Mouse (Mus musculus): ENCODE results near the gene Gsdma. TPM values are rescaled to one million over a fixed set of nuclear protein-coding genes. Genes with fewer than 3 reads are reported as not detected.

Gsdma gene
- polyA plus RNA-seq, 1 experiment from 2014 or later = not detected

GRCm38 (mm10) chr11:98702323-98702722 is 38.2 kb downstream of the Gsdma start:
- Histone ChIP-seq H3K9me3 (ENCODE audit: low read length) (no peaks in the 10 kb centered on the region), H3K4me3 (ENCODE audit: low read depth, low read length) (no peak overlapping the region), H3K27me3 (ENCODE audit: insufficient read depth, low read length) (no peaks in the 10 kb centered on the region), H3K4me2 (ENCODE audit: low read depth, low read length) (no peak overlapping the region), H3K36me3 (replicated peaks; ENCODE audit: insufficient read depth, low read length) (peaks cover 25% of the 10 kb centered on the region), H3K27ac (ENCODE audit: low read depth) (no peak overlapping the region), H3K4me1 (ENCODE audit: insufficient read depth) (peaks cover under 1% of the 10 kb centered on the region), H3K9ac (replicated peaks) (no peak overlapping the region)
- WGBS (ENCODE audit: insufficient replicate concordance) = 68% methylated on average over 5 of the region's 5 CpGs
- no peak for DNase-seq
- TF ChIP-seq CTCF (IDR thresholded peaks at IDR 0.05; ENCODE audit: low read depth) (no peak), EP300 (IDR thresholded peaks at IDR 0.05; ENCODE audit: low read depth) (no peak)
- no peak for ATAC-seq

GRCm38 (mm10) chr11:98705021-98705420 is 40.9 kb downstream of the Gsdma start:
- no peak overlapping the region for H3K27ac ChIP-seq (ENCODE audit: low read depth)
- H3K9ac ChIP-seq (replicated peaks) = no peak overlapping the region
- WGBS (ENCODE audit: insufficient replicate concordance) = 76% methylated on average over 10 of the region's 10 CpGs
- peaks cover 25% of the 10 kb centered on the region for H3K4me1 ChIP-seq (ENCODE audit: insufficient read depth)
- H3K27me3 ChIP-seq (ENCODE audit: insufficient read depth, low read length) = no peaks in the 10 kb centered on the region
- DNase-seq (no peak), ATAC-seq (no peak)
- no peaks in the 10 kb centered on the region for H3K9me3 ChIP-seq (ENCODE audit: low read length)
- no peak for TF ChIP-seq EP300 (IDR thresholded peaks at IDR 0.05; ENCODE audit: low read depth)
- no peak for TF ChIP-seq CTCF (IDR thresholded peaks at IDR 0.05; ENCODE audit: low read depth)
- H3K4me3 ChIP-seq (ENCODE audit: low read depth, low read length) = no peak overlapping the region
- no peak overlapping the region for H3K4me2 ChIP-seq (ENCODE audit: low read depth, low read length)
- H3K36me3 ChIP-seq (replicated peaks; ENCODE audit: insufficient read depth, low read length) = peaks cover 29% of the 10 kb centered on the region

- peak overlapping the region; percentile 79 for H3K27ac ChIP-seq (ENCODE audit: low read depth)
- H3K4me1 ChIP-seq (ENCODE audit: insufficient read depth) = peaks cover 35% of the 10 kb centered on the region
- H3K9me3 ChIP-seq (ENCODE audit: low read length) = no peaks in the 10 kb centered on the region
- no peak for TF ChIP-seq EP300 (IDR thresholded peaks at IDR 0.05; ENCODE audit: low read depth)
- no peak for TF ChIP-seq CTCF (IDR thresholded peaks at IDR 0.05; ENCODE audit: low read depth)
- no peak overlapping the region for H3K4me3 ChIP-seq (ENCODE audit: low read depth, low read length)
- ATAC-seq (peak; percentile 14; the same call in 1 of the 2 replicates), DNase-seq (peak; percentile 46)
- H3K4me2 ChIP-seq (ENCODE audit: low read depth, low read length) = no peak overlapping the region
- no peak overlapping the region; the same call in 1 of the 2 replicates for H3K9ac ChIP-seq (replicated peaks)
- peaks cover 29% of the 10 kb centered on the region for H3K36me3 ChIP-seq (replicated peaks; ENCODE audit: insufficient read depth, low read length)
- 81% methylated on average over 22 of the region's 22 CpGs for WGBS (ENCODE audit: insufficient replicate concordance)
- H3K27me3 ChIP-seq (ENCODE audit: insufficient read depth, low read length) = no peaks in the 10 kb centered on the region
These were observed 43.5 kb downstream of the Gsdma start for GRCm38 (mm10) chr11:98707401-98708281.

- peak; percentile 66 for ATAC-seq
- no peak overlapping the region for H3K4me3 ChIP-seq (ENCODE audit: low read depth, low read length)
- peak overlapping the region; percentile 4 for H3K4me2 ChIP-seq (ENCODE audit: low read depth, low read length)
- H3K4me1 ChIP-seq (ENCODE audit: insufficient read depth) = peaks cover 35% of the 10 kb centered on the region
- TF ChIP-seq EP300 (IDR thresholded peaks at IDR 0.05; ENCODE audit: low read depth) = peak; percentile 28; the same call in 1 of the 2 replicates
- no peak for TF ChIP-seq CTCF (IDR thresholded peaks at IDR 0.05; ENCODE audit: low read depth)
- WGBS (ENCODE audit: insufficient replicate concordance) = 49% methylated on average over 19 of the region's 19 CpGs
- H3K9ac ChIP-seq (replicated peaks) = no peak overlapping the region; the same call in 1 of the 2 replicates
- H3K27me3 ChIP-seq (ENCODE audit: insufficient read depth, low read length) = no peaks in the 10 kb centered on the region
- peaks cover 37% of the 10 kb centered on the region for H3K36me3 ChIP-seq (replicated peaks; ENCODE audit: insufficient read depth, low read length)
- DNase-seq = no peak
- H3K27ac ChIP-seq (ENCODE audit: low read depth) = peak overlapping the region; percentile 79
- no peaks in the 10 kb centered on the region for H3K9me3 ChIP-seq (ENCODE audit: low read length)
These were observed 44.3 kb downstream of the Gsdma start for GRCm38 (mm10) chr11:98708282-98708956.

GRCm38 (mm10) chr11:98709001-98709741 is 45.0 kb downstream of the Gsdma start:
- DNase-seq (peak; percentile 49), ATAC-seq (peak; percentile 41; the same call in 1 of the 2 replicates)
- no peaks in the 10 kb centered on the region for H3K27me3 ChIP-seq (ENCODE audit: insufficient read depth, low read length)
- TF ChIP-seq CTCF (IDR thresholded peaks at IDR 0.05; ENCODE audit: low read depth) = no peak
- no peak for TF ChIP-seq EP300 (IDR thresholded peaks at IDR 0.05; ENCODE audit: low read depth)
- peak overlapping the region; percentile 4 for H3K4me2 ChIP-seq (ENCODE audit: low read depth, low read length)
- peaks cover 44% of the 10 kb centered on the region for H3K36me3 ChIP-seq (replicated peaks; ENCODE audit: insufficient read depth, low read length)
- H3K27ac ChIP-seq (ENCODE audit: low read depth) = peak overlapping the region; percentile 79
- peaks cover 35% of the 10 kb centered on the region for H3K4me1 ChIP-seq (ENCODE audit: insufficient read depth)
- WGBS (ENCODE audit: insufficient replicate concordance) = 41% methylated on average over 26 of the region's 26 CpGs
- no peaks in the 10 kb centered on the region for H3K9me3 ChIP-seq (ENCODE audit: low read length)
- 0 out of 2 replicates have a peak overlapping the region, but pooled peaks have one; percentile 13 for H3K9ac ChIP-seq (replicated peaks)
- no peak overlapping the region for H3K4me3 ChIP-seq (ENCODE audit: low read depth, low read length)

All from liver, postnatal 0 days (tissue).